Mouse (Mus musculus): ENCODE measurements around the gene Axin2.

- no peak for TF ChIP-seq CTCF (IDR thresholded peaks at IDR 0.05; ENCODE audit: low read depth)
- TF ChIP-seq EP300 (IDR thresholded peaks at IDR 0.05; ENCODE audit: low read depth), result no peak
Measured at GRCm38 (mm10) chr11:108936016-108936792, 16.1 kb downstream of the Axin2 start.

Data from heart, postnatal 0 days (tissue).